Comparison of ENCODE assay signal across 19 mouse cellular contexts in genomic region chr7:82417053-82417452, GRCm38 (mm10).
"Had no signal": no experiment of that assay in that cellular context is flagged by ENCODE, and none has a peak within 500 bp of the region (broad histone marks: within the 10 kb centered on the region; RNA-seq: fewer than 3 reads in every experiment).

No protein-coding gene starts in this region.

- H3K4me3 ChIP-seq: liver, embryonic 12.5 days; lung, embryonic 15.5 days; midbrain, embryonic 10.5 days; midbrain, embryonic 13.5 days; midbrain, embryonic 15.5 days; neural tube, embryonic 13.5 days; neural tube, embryonic 15.5 days; stomach, embryonic 15.5 days had no signal

- H3K36me3 ChIP-seq: liver, embryonic 12.5 days; lung, embryonic 15.5 days; midbrain, embryonic 10.5 days; midbrain, embryonic 13.5 days; midbrain, embryonic 15.5 days; neural tube, embryonic 13.5 days; neural tube, embryonic 15.5 days; stomach, embryonic 15.5 days had no signal

- H3K4me1 ChIP-seq: liver, embryonic 12.5 days; midbrain, embryonic 10.5 days; midbrain, embryonic 13.5 days; midbrain, embryonic 15.5 days; neural tube, embryonic 13.5 days; stomach, embryonic 15.5 days had no signal

- H3K9me3 ChIP-seq: liver, embryonic 12.5 days; lung, embryonic 15.5 days; midbrain, embryonic 10.5 days; midbrain, embryonic 13.5 days; midbrain, embryonic 15.5 days; neural tube, embryonic 13.5 days; neural tube, embryonic 15.5 days; stomach, embryonic 15.5 days had no signal

- H3K27ac ChIP-seq: liver, embryonic 12.5 days; liver, embryonic 14.5 days; lung, embryonic 15.5 days; midbrain, embryonic 10.5 days; midbrain, embryonic 13.5 days; midbrain, embryonic 15.5 days; neural tube, embryonic 13.5 days; neural tube, embryonic 15.5 days; stomach, embryonic 15.5 days; stomach, postnatal 0 days had no signal

- ATAC-seq: liver, embryonic 12.5 days; midbrain, embryonic 13.5 days; midbrain, embryonic 15.5 days had no signal

- H3K27me3 ChIP-seq: liver, embryonic 12.5 days; lung, embryonic 15.5 days; midbrain, embryonic 13.5 days; midbrain, embryonic 15.5 days; neural tube, embryonic 13.5 days; neural tube, embryonic 15.5 days; stomach, embryonic 15.5 days had no signal

- DNase-seq: lung, adult 18-20 months; lung, postnatal 14 days; lung, postnatal 4 days; retina, postnatal 1 day; right cerebral cortex, adult 18-20 months; right cerebral cortex, postnatal 14 days; thymus, adult 2 months; thymus, postnatal 25 days; thymus, postnatal 4 days had no signal

- H3K4me2 ChIP-seq: liver, embryonic 12.5 days; lung, embryonic 15.5 days; midbrain, embryonic 13.5 days; midbrain, embryonic 15.5 days; neural tube, embryonic 13.5 days; neural tube, embryonic 15.5 days; stomach, embryonic 15.5 days had no signal

- H3K9ac ChIP-seq: liver, embryonic 12.5 days; liver, embryonic 14.5 days; lung, embryonic 15.5 days; midbrain, embryonic 13.5 days; midbrain, embryonic 15.5 days; neural tube, embryonic 13.5 days; neural tube, embryonic 15.5 days; stomach, embryonic 15.5 days had no signal
